Mouse (Mus musculus): ENCODE results near the gene Irf2bp1. TPM values are rescaled to one million over a fixed set of nuclear protein-coding genes. Genes with fewer than 3 reads are reported as not detected.

Irf2bp1 gene
- polyA plus RNA-seq, 1 experiment from 2014 or later, result 32.5 TPM

DNA sequence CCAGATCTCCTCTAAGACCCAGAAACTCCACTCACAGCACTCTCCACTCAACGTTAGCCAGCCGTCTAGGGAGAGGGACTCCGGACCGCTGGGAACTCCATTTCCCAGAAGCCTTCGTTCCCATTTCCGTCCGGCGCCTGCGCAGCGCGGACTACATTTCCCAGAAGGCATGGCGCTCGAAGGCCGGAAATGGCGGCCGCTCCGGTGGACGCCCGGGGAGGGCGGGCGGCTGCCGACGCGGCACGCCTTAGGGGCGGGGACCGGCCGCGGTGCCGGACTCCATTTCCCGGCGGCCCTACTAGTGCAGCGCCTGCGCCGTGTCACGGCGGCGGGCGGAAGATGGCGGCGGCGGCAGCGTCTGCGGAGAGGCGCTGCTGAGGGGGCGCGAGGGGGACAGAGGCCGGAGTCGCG, 20.3 kb downstream of the Irf2bp1 start, which contains the start of gene Sympk:
Sympk (plus strand) TSS at position 282 of the 411 bp plus-strand sequence.
- Histone ChIP-seq H3K4me3 (ENCODE audit: low read depth, low read length) (peak within 1 kb of the TSS; percentile 85), H3K9me3 (ENCODE audit: control insufficient read depth, low read length) (no peaks in the 10 kb centered on the region), H3K36me3 (ENCODE audit: control insufficient read depth, insufficient read depth, low read length) (peaks cover 2% of the 10 kb centered on the region), H3K4me1 (ENCODE audit: control insufficient read depth, insufficient read depth, low read length) (peaks cover 6% of the 10 kb centered on the region; the same call in 1 of the 2 replicates), H3K9ac (ENCODE audit: low read length) (peak within 1 kb of the TSS; percentile 86), H3K4me2 (ENCODE audit: low read depth, severe bottlenecking) (peak within 1 kb of the TSS; percentile 82), H3K27ac (replicated peaks; ENCODE audit: low read depth, low read length) (0 out of 2 replicates have a peak within 1 kb of the TSS, but pooled peaks have one; percentile 47), H3K27me3 (ENCODE audit: control insufficient read depth, insufficient read depth, low read length) (peaks cover 32% of the 10 kb centered on the region)
- DNase-seq (ENCODE audit: low spot score) (peak; percentile 95), ATAC-seq (ENCODE audit: insufficient number of reproducible peaks, low FRiP score, low TSS enrichment, low read depth) (peak; percentile 90)
- WGBS, result under 1% methylated on average over 46 of the region's 50 CpGs

DNA sequence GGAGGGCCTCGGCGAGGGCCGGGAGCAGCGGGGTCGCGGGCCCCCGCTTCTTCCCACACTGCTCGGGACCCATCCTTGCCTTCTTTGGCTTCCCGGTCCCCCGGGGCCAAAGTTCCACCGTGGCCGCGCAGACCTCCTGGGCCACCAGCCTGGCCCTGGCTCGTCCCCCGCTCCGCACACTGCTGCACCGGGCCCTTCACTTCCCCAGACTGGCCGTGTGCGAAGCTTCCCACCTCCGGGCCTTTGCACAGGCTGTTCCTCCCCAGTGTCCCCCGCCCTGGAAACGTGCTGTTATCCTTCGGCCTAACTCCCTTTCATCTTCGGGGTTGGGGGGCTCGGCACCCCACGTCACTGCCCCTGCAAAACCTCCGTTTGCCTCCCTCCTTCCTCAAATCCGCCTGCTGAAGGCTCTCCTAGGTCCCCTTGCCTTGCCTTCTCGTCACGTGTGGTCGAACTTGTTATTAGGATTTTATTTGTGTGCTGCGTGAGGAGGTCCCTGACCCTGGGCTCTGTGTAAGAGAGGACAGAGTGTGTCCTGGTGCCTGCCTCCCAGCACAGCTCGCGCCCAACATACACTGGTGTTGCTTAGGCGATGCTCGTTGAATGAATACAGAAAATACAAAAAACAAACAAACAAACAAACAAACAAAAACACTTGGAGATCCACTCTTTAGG, 20.9 kb downstream of the Irf2bp1 start:
- Histone ChIP-seq H3K9ac (ENCODE audit: low read length) (peak overlapping the region; percentile 86), H3K4me2 (ENCODE audit: low read depth, severe bottlenecking) (peak overlapping the region; percentile 82), H3K36me3 (ENCODE audit: control insufficient read depth, insufficient read depth, low read length) (peaks cover 7% of the 10 kb centered on the region), H3K27ac (replicated peaks; ENCODE audit: low read depth, low read length) (0 out of 2 replicates have a peak overlapping the region, but pooled peaks have one; percentile 47), H3K4me1 (ENCODE audit: control insufficient read depth, insufficient read depth, low read length) (peaks cover 6% of the 10 kb centered on the region; the same call in 1 of the 2 replicates), H3K4me3 (ENCODE audit: low read depth, low read length) (peak overlapping the region; percentile 85), H3K27me3 (ENCODE audit: control insufficient read depth, insufficient read depth, low read length) (peaks cover 32% of the 10 kb centered on the region), H3K9me3 (ENCODE audit: control insufficient read depth, low read length) (no peaks in the 10 kb centered on the region)
- ATAC-seq (ENCODE audit: insufficient number of reproducible peaks, low FRiP score, low TSS enrichment, low read depth), result peak; percentile 37
- peak; percentile 56 for DNase-seq (ENCODE audit: low spot score)
- 2% methylated on average over 27 of the region's 36 CpGs for WGBS

DNA sequence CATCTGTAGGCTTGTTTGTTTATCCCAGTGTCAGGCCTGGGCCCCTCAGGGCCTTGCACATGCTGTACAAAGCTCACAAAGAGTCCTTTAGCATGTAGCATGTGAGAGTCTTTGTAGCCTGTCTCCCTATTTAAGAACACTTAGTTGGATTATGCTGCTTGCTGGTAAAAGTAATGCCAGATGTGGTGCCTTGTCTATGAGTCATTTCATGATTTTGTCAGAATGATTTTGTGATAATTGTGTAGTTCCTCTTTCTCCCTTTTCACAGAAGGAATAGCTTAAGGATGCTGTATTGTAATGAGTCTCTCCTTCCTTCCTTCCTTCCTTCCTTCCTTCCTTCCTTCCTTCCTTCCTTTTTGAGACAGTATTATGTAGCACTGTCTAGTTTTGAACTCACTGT, 24.2 kb downstream of the Irf2bp1 start:
- H3K36me3 ChIP-seq (ENCODE audit: control insufficient read depth, insufficient read depth, low read length), result peaks cover 22% of the 10 kb centered on the region

DNA sequence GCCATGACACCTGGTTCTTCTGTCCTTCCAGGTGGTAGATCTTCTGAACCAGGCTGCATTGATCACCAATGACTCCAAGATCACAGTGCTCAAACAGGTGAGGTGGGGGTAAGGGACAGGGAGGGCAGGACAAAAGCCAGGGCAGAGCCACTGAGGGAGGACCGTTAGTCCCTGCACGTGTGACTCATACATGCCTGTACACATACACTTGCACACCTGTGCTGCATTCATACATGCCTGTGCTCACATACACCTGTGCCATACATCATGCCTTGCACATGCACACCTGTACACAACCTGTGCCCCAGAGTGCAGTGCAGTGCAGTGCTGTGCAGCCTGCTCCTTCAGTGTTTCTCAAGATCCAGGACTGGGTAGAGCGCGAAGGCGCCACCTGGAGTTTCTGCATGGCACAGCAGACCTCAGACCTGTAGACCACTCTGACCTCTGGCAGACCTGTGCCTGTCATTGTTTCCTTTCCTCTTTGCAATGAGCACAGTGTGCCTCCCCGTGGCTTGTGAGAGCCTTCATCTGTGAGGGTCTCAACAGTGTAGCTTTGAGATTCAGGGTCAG, 25.3 kb downstream of the Irf2bp1 start:
- Histone ChIP-seq H3K4me1 (ENCODE audit: control insufficient read depth, insufficient read depth, low read length) (peaks cover 6% of the 10 kb centered on the region; the same call in 1 of the 2 replicates), H3K4me2 (ENCODE audit: low read depth, severe bottlenecking) (no peak overlapping the region), H3K36me3 (ENCODE audit: control insufficient read depth, insufficient read depth, low read length) (peaks cover 24% of the 10 kb centered on the region), H3K27ac (replicated peaks; ENCODE audit: low read depth, low read length) (no peak overlapping the region), H3K9me3 (ENCODE audit: control insufficient read depth, low read length) (no peaks in the 10 kb centered on the region), H3K27me3 (ENCODE audit: control insufficient read depth, insufficient read depth, low read length) (no peaks in the 10 kb centered on the region), H3K4me3 (ENCODE audit: low read depth, low read length) (no peak overlapping the region), H3K9ac (ENCODE audit: low read length) (no peak overlapping the region)
- WGBS, result 66% methylated on average over 6 of the region's 6 CpGs
- DNase-seq (ENCODE audit: low spot score) (peak; percentile 81), ATAC-seq (ENCODE audit: insufficient number of reproducible peaks, low FRiP score, low TSS enrichment, low read depth) (peak; percentile 28; the same call in 1 of the 2 replicates)

More for the DNA sequence above, 24.2 kb downstream of the Irf2bp1 start:
- Histone ChIP-seq H3K9me3 (ENCODE audit: control insufficient read depth, low read length) (no peaks in the 10 kb centered on the region), H3K4me1 (ENCODE audit: control insufficient read depth, insufficient read depth, low read length) (peaks cover 6% of the 10 kb centered on the region; the same call in 1 of the 2 replicates), H3K9ac (ENCODE audit: low read length) (no peak overlapping the region), H3K27me3 (ENCODE audit: control insufficient read depth, insufficient read depth, low read length) (peaks cover 7% of the 10 kb centered on the region), H3K4me3 (ENCODE audit: low read depth, low read length) (no peak overlapping the region), H3K4me2 (ENCODE audit: low read depth, severe bottlenecking) (no peak overlapping the region), H3K27ac (replicated peaks; ENCODE audit: low read depth, low read length) (no peak overlapping the region)
- no peak for DNase-seq (ENCODE audit: low spot score)
- no peak for ATAC-seq (ENCODE audit: insufficient number of reproducible peaks, low FRiP score, low TSS enrichment, low read depth)

DNA sequence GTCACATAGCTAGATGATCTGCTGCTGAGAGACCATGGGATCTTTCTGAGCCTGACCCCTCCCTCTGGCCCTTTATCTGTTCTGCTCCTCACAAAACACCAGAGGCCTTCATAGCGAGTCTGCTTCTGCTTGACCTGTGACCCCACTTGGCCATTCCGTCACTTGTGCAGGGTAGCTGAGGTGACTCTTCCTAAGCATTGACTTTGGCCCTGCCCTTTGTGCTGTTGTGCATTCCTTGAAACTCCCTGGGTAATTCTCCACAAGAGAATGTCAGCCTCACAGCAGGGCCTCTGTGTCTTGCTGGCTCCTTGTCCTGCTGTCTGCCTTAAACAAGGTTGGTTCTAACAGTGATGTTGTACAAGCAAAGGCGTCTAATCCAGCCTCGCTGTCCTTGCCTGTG, 27.8 kb downstream of the Irf2bp1 start:
- Histone ChIP-seq H3K36me3 (ENCODE audit: control insufficient read depth, insufficient read depth, low read length) (peaks cover 34% of the 10 kb centered on the region), H3K4me3 (ENCODE audit: low read depth, low read length) (no peak overlapping the region), H3K4me1 (ENCODE audit: control insufficient read depth, insufficient read depth, low read length) (no peaks in the 10 kb centered on the region), H3K27ac (replicated peaks; ENCODE audit: low read depth, low read length) (no peak overlapping the region), H3K9me3 (ENCODE audit: control insufficient read depth, low read length) (no peaks in the 10 kb centered on the region), H3K4me2 (ENCODE audit: low read depth, severe bottlenecking) (no peak overlapping the region), H3K27me3 (ENCODE audit: control insufficient read depth, insufficient read depth, low read length) (no peaks in the 10 kb centered on the region), H3K9ac (ENCODE audit: low read length) (no peak overlapping the region)
- WGBS, result 87% methylated on average over 4 of the region's 4 CpGs
- no peak for ATAC-seq (ENCODE audit: insufficient number of reproducible peaks, low FRiP score, low TSS enrichment, low read depth)
- no peak for DNase-seq (ENCODE audit: low spot score)

DNA sequence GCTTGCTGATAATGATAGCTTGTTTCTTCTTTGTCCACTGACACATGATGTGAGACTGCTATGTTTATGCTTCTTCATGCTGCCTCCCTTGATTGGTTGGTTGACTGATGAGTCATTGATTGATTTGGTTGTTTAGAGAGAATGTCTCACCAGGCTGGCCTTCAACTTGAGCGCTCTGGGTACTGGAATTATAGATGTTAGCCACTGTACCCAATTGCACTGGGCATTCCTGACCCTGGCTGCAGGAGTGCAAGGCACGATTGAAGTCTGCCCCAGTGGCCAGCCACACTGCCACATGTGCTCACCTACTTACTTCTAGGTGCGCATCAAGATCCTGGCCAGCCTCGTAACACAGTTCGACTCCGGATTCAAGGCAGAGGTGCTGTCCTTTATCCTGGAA, 40.8 kb downstream of the Irf2bp1 start:
- Histone ChIP-seq H3K4me1 (ENCODE audit: control insufficient read depth, insufficient read depth, low read length) (no peaks in the 10 kb centered on the region), H3K27me3 (ENCODE audit: control insufficient read depth, insufficient read depth, low read length) (no peaks in the 10 kb centered on the region), H3K27ac (replicated peaks; ENCODE audit: low read depth, low read length) (no peak overlapping the region), H3K4me2 (ENCODE audit: low read depth, severe bottlenecking) (no peak overlapping the region), H3K9me3 (ENCODE audit: control insufficient read depth, low read length) (no peaks in the 10 kb centered on the region), H3K4me3 (ENCODE audit: low read depth, low read length) (no peak overlapping the region), H3K36me3 (ENCODE audit: control insufficient read depth, insufficient read depth, low read length) (peaks cover 56% of the 10 kb centered on the region), H3K9ac (ENCODE audit: low read length) (no peak overlapping the region)
- DNase-seq (ENCODE audit: low spot score) (no peak), ATAC-seq (ENCODE audit: insufficient number of reproducible peaks, low FRiP score, low TSS enrichment, low read depth) (no peak)
- WGBS, result 95% methylated on average over 6 of the region's 6 CpGs

DNA sequence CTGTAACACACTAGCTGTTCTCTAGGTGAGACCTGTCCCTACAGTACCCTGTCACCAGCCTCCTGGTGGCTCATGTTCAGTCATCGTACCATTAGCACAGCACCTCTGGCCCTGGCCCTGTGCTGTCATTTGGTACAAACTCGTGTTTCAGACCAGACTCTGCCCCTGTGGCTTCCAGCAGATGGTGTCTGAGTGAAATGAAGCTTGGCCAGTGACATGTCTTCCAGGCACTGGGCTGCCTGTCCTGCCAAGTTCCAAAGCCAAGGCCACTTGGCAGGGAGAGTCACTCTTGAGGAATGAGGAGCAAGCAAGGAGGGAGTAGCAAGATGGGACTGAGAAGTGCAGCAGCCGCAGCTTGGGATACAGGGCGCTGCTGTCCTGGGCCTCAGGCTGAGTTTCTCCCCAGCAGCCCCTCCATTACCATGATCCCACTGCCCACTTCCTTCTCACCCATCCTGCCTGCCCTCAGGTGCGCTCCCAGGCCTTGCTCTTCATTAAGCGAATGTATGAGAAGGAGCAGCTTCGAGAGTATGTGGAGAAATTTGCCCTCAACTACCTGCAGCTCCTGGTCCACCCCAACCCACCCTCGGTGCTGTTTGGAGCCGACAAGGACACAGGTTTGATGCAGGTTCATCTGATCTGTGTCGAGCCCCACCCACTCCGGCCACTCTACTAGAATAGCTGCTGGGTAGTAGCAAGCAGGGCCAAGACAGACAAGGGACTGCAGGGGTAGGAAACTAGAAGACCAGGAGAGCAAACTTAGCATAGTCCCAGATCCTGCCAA, 42.6 kb downstream of the Irf2bp1 start:
- H3K4me1 ChIP-seq (ENCODE audit: control insufficient read depth, insufficient read depth, low read length), result no peaks in the 10 kb centered on the region
- no peak overlapping the region for H3K4me2 ChIP-seq (ENCODE audit: low read depth, severe bottlenecking)
- no peaks in the 10 kb centered on the region for H3K9me3 ChIP-seq (ENCODE audit: control insufficient read depth, low read length)
- no peak overlapping the region for H3K27ac ChIP-seq (replicated peaks; ENCODE audit: low read depth, low read length)
- 91% methylated on average over 11 of the region's 11 CpGs for WGBS
- H3K4me3 ChIP-seq (ENCODE audit: low read depth, low read length), result no peak overlapping the region
- peaks cover 43% of the 10 kb centered on the region for H3K36me3 ChIP-seq (ENCODE audit: control insufficient read depth, insufficient read depth, low read length)
- no peak for DNase-seq (ENCODE audit: low spot score)
- no peak overlapping the region for H3K9ac ChIP-seq (ENCODE audit: low read length)
- no peak for ATAC-seq (ENCODE audit: insufficient number of reproducible peaks, low FRiP score, low TSS enrichment, low read depth)
- no peaks in the 10 kb centered on the region for H3K27me3 ChIP-seq (ENCODE audit: control insufficient read depth, insufficient read depth, low read length)

DNA sequence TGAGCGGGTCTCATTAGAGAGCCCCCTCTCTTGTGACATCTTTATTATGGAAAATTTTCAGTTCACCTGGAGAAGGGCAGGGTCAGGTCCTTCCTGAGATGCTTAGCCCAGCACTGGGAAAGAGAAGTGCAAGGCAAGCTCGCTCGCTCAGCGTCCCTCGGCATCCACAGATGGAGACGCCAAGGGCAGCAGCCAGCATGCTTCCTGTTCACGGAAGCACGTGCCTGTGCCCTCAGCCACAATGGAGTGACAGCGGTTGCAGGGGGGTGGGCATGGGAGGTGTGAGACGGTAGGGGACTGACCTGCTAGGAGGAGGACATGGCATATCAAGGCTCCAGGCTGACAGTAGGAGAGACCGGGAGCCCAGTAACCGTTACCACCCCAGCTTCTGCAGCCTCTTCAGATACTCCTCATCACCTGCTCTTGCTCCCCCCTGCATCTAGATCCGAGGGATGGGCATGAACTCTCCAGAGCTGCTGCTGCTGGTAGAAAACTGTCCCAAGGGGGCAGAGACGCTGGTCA, 44.2 kb downstream of the Irf2bp1 start:
- WGBS, result 85% methylated on average over 14 of the region's 14 CpGs
- Histone ChIP-seq H3K4me1 (ENCODE audit: control insufficient read depth, insufficient read depth, low read length) (no peaks in the 10 kb centered on the region), H3K9me3 (ENCODE audit: control insufficient read depth, low read length) (no peaks in the 10 kb centered on the region), H3K27me3 (ENCODE audit: control insufficient read depth, insufficient read depth, low read length) (no peaks in the 10 kb centered on the region), H3K4me3 (ENCODE audit: low read depth, low read length) (no peak overlapping the region), H3K36me3 (ENCODE audit: control insufficient read depth, insufficient read depth, low read length) (peaks cover 44% of the 10 kb centered on the region), H3K4me2 (ENCODE audit: low read depth, severe bottlenecking) (no peak overlapping the region), H3K9ac (ENCODE audit: low read length) (no peak overlapping the region), H3K27ac (replicated peaks; ENCODE audit: low read depth, low read length) (no peak overlapping the region)
- ATAC-seq (ENCODE audit: insufficient number of reproducible peaks, low FRiP score, low TSS enrichment, low read depth) (no peak), DNase-seq (ENCODE audit: low spot score) (no peak)

Data from limb, embryonic 11.5 days (tissue).